Mouse (Mus musculus): ENCODE results near the gene Med23.

The Med23 gene

GRCm38 (mm10) chr10:24869760-24870290 lies at the start of gene Med23:
Gene Med23, plus strand, starts transcription at chr10:24869986.
- peak; percentile 94 to 97 for DNase-seq (ENCODE audit: low spot score in 2 of 2)

GRCm38 (mm10) chr10:24821990-24822676 lies 47.7 kb upstream of the Med23 start:
- DNase-seq (ENCODE audit: low spot score in 2 of 2): no peak

GRCm38 (mm10) chr10:24822842-24823241 lies 46.9 kb upstream of the Med23 start:
- DNase-seq (ENCODE audit: low spot score in 2 of 2): no peak

GRCm38 (mm10) chr10:24823265-24823664 lies 46.5 kb upstream of the Med23 start:
- DNase-seq (ENCODE audit: low spot score in 2 of 2): no peak

GRCm38 (mm10) chr10:24823697-24824535 lies 45.9 kb upstream of the Med23 start:
- no peak for DNase-seq (ENCODE audit: low spot score in 2 of 2)

GRCm38 (mm10) chr10:24824621-24825020 lies 45.2 kb upstream of the Med23 start:
- DNase-seq (ENCODE audit: low spot score in 2 of 2): no peak

GRCm38 (mm10) chr10:24825456-24826081 lies 44.2 kb upstream of the Med23 start:
- DNase-seq (ENCODE audit: low spot score in 2 of 2): no peak

GRCm38 (mm10) chr10:24826130-24826529 lies 43.7 kb upstream of the Med23 start:
- DNase-seq (ENCODE audit: low spot score in 2 of 2): no peak

GRCm38 (mm10) chr10:24828136-24828535 lies 41.6 kb upstream of the Med23 start:
- no peak for DNase-seq (ENCODE audit: low spot score in 2 of 2)

- no peak for DNase-seq (ENCODE audit: low spot score in 2 of 2)
These were observed 39.3 kb upstream of the Med23 start for GRCm38 (mm10) chr10:24830448-24830847.

- DNase-seq (ENCODE audit: low spot score in 2 of 2): no peak
These were observed 38.2 kb upstream of the Med23 start for GRCm38 (mm10) chr10:24831377-24832095.

GRCm38 (mm10) chr10:24832306-24832705 lies 37.5 kb upstream of the Med23 start:
- no peak for DNase-seq (ENCODE audit: low spot score in 2 of 2)

GRCm38 (mm10) chr10:24834634-24835371 lies 35.0 kb upstream of the Med23 start:
- no peak for DNase-seq (ENCODE audit: low spot score in 2 of 2)

- no peak for DNase-seq (ENCODE audit: low spot score in 2 of 2)
These were observed 34.0 kb upstream of the Med23 start for GRCm38 (mm10) chr10:24835702-24836342.

GRCm38 (mm10) chr10:24836366-24837038 lies 33.3 kb upstream of the Med23 start:
- no peak for DNase-seq (ENCODE audit: low spot score in 2 of 2)

- DNase-seq (ENCODE audit: low spot score in 2 of 2): no peak
These were observed 29.0 kb upstream of the Med23 start for GRCm38 (mm10) chr10:24840795-24841194.

- DNase-seq (ENCODE audit: low spot score in 2 of 2): no peak
These were observed 27.8 kb upstream of the Med23 start for GRCm38 (mm10) chr10:24841998-24842397.

GRCm38 (mm10) chr10:24842676-24843075 lies 27.1 kb upstream of the Med23 start, which contains the start of gene Enpp3:
Gene Enpp3, minus strand, starts transcription at chr10:24842823.
- DNase-seq (ENCODE audit: low spot score in 2 of 2): no peak

- no peak for DNase-seq (ENCODE audit: low spot score in 2 of 2)
These were observed 6.6 kb upstream of the Med23 start for GRCm38 (mm10) chr10:24863146-24863545.

- no peak for DNase-seq (ENCODE audit: low spot score in 2 of 2)
These were observed 5.4 kb upstream of the Med23 start for GRCm38 (mm10) chr10:24864434-24864833.

Data from spleen, postnatal 14 days (tissue).